Mouse (Mus musculus) monocyte, adult 5-6 weeks (primary cell): ENCODE results near the gene Msmp. TPM values are rescaled to one million over a fixed set of nuclear protein-coding genes. Genes with fewer than 3 reads are reported as not detected.

Experiments used
- ATAC-seq: fragments of 153-309, 156-312 bp; replicated peaks from 2 replicates; pipeline ENCODE4 v1.8.0; 2017; ENCODE audit warnings: mild to moderate bottlenecking; ENCODE audit not compliant: low TSS enrichment, insufficient number of reproducible peaks, severe bottlenecking, poor library complexity, low FRiP score
- total RNA-seq: library from RNA; stranded (forward); fragments of 200-1000, 200-491, 200-594 nt; gene quantifications from 3 replicates; pipeline ENCODE4 v1.2.3, GENCODE M21; 2017

Msmp gene
- total RNA-seq: 0.48 TPM in 1 of 3 replicates, not detected in the others

- no peak for ATAC-seq
Measured at GRCm38 (mm10) chr4:43584444-43585416, at the start of gene Msmp. Gene Msmp (minus strand): TSS chr4:43584494.

GRCm38 (mm10) chr4:43633736-43634135 is 49.4 kb upstream of the Msmp start:
- no peak for ATAC-seq

GRCm38 (mm10) chr4:43633296-43633695 is 49.0 kb upstream of the Msmp start:
- ATAC-seq: no peak

- ATAC-seq: no peak
Measured at GRCm38 (mm10) chr4:43631956-43632920, 47.9 kb upstream of the Msmp start.

- no peak for ATAC-seq
Measured at GRCm38 (mm10) chr4:43631046-43631955, 47.0 kb upstream of the Msmp start, which contains the start of gene Npr2. Gene Npr2 (plus strand): TSS chr4:43631935.

GRCm38 (mm10) chr4:43630671-43631045 is 46.4 kb upstream of the Msmp start:
- ATAC-seq: no peak

GRCm38 (mm10) chr4:43630030-43630581 is 45.8 kb upstream of the Msmp start:
- peak; percentile 59; the same call in 1 of the 2 replicates for ATAC-seq

- no peak for ATAC-seq
Measured at GRCm38 (mm10) chr4:43629106-43629817, 45.0 kb upstream of the Msmp start.

- ATAC-seq: no peak
Measured at GRCm38 (mm10) chr4:43620146-43620778, 36.0 kb upstream of the Msmp start.

GRCm38 (mm10) chr4:43613060-43613730 is 28.9 kb upstream of the Msmp start:
- ATAC-seq: no peak; the same call in 1 of the 2 replicates

GRCm38 (mm10) chr4:43612534-43612933 is 28.2 kb upstream of the Msmp start:
- no peak for ATAC-seq

- no peak for ATAC-seq
Measured at GRCm38 (mm10) chr4:43604751-43605685, 20.7 kb upstream of the Msmp start.

- no peak for ATAC-seq
Measured at GRCm38 (mm10) chr4:43604099-43604498, 19.8 kb upstream of the Msmp start.

GRCm38 (mm10) chr4:43600195-43600934 is 16.1 kb upstream of the Msmp start:
- ATAC-seq: no peak
